Mouse (Mus musculus): ENCODE data around the gene Atg9b. TPM values are rescaled to one million over a fixed set of nuclear protein-coding genes. Genes with fewer than 3 reads are reported as not detected.

The Atg9b gene
- polyA plus RNA-seq, 1 experiment from 2014 or later, result 0.75 TPM

DNA sequence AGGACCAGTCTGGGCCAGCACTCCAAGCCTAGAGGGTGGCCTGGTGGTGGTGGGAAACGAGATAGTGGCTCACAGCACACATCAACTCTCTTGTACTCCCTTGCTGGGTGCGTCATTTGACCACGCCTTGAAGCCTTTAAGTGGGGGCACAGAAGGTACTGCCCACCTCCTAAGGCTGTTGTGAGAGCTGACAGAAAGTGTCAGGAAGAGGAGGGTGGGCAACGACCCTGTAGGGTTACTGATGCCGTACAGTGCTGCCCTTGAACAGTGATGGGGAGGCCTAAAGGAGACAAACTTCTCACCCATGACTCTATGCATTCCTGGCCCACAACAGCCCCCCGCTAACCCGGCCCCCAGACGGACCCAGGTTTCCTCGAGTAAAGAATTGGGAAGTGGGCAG lies 25.5 kb downstream of the Atg9b start:
- DNase-seq (ENCODE audit: low spot score) (no peak), ATAC-seq (replicated peaks; ENCODE audit: low FRiP score) (no peak)
- H3K9me3 ChIP-seq (ENCODE audit: control insufficient read depth, low read length), result no peaks in the 10 kb centered on the region
- peaks cover 4% of the 10 kb centered on the region for H3K4me1 ChIP-seq (replicated peaks; ENCODE audit: control insufficient read depth, insufficient read depth, low read length)
- H3K27ac ChIP-seq (ENCODE audit: low read depth, low read length), result no peak overlapping the region
- no peak overlapping the region for H3K4me3 ChIP-seq (ENCODE audit: low read depth, low read length)
- H3K9ac ChIP-seq (ENCODE audit: low read depth, low read length), result no peak overlapping the region
- peaks cover 22% of the 10 kb centered on the region for H3K27me3 ChIP-seq (replicated peaks; ENCODE audit: control insufficient read depth, insufficient read depth, low read length)
- H3K36me3 ChIP-seq (ENCODE audit: control insufficient read depth, insufficient read depth, low read length), result no peaks in the 10 kb centered on the region
- 64% methylated on average over 9 of the region's 9 CpGs for WGBS
- no peak overlapping the region; the same call in 1 of the 2 replicates for H3K4me2 ChIP-seq

DNA sequence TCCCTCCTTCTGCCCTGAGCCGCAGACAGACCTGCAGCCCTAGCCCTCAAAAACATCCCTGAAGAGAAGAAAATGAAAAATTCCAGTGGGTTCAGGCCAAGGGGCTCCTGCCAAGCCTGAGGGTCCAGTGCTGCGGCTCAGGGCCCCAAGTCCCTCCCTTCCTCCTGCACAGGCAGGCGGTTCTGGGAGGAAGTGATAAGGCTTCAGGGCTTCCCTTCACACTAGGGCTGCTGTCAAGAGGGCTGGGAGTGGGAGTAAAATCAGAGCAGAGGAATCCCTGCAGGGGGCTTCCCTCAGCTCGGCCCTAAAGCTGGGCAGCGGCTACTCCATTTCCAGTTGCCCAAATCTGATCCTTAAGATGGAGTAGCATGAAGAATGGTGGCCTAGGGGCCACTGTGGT lies 26.4 kb downstream of the Atg9b start:
- Histone ChIP-seq H3K4me1 (replicated peaks; ENCODE audit: control insufficient read depth, insufficient read depth, low read length) (peaks cover 4% of the 10 kb centered on the region), H3K27me3 (replicated peaks; ENCODE audit: control insufficient read depth, insufficient read depth, low read length) (peaks cover 22% of the 10 kb centered on the region), H3K36me3 (ENCODE audit: control insufficient read depth, insufficient read depth, low read length) (no peaks in the 10 kb centered on the region), H3K9me3 (ENCODE audit: control insufficient read depth, low read length) (no peaks in the 10 kb centered on the region), H3K9ac (ENCODE audit: low read depth, low read length) (no peak overlapping the region), H3K4me3 (ENCODE audit: low read depth, low read length) (peak overlapping the region; percentile 15), H3K4me2 (peak overlapping the region; percentile 37), H3K27ac (ENCODE audit: low read depth, low read length) (no peak overlapping the region)
- 8% methylated on average over 5 of the region's 5 CpGs for WGBS
- no peak for DNase-seq (ENCODE audit: low spot score)
- peak; percentile 29; the same call in 1 of the 2 replicates for ATAC-seq (replicated peaks; ENCODE audit: low FRiP score)

DNA sequence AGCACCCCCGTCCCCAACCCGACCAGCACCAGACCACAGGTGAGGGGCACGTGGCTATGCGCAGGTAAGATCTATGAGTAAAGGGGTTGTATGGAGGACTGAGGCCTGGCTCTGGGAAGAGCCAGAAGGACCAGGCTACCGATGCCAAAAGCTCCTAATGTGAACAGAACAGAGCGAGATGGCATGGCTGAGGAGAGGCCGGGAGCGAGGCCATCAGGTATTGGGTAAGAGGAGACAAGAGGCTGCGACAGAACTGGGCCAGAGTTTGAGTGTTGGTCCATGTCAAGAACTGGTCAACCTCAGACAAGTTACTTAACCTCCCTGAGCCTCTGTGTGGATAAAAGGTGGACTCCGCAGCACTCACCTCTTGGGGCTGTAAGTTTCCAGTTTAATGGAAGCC lies 27.0 kb downstream of the Atg9b start:
- Histone ChIP-seq H3K4me1 (replicated peaks; ENCODE audit: control insufficient read depth, insufficient read depth, low read length) (peaks cover 4% of the 10 kb centered on the region), H3K9ac (ENCODE audit: low read depth, low read length) (no peak overlapping the region), H3K27ac (ENCODE audit: low read depth, low read length) (no peak overlapping the region), H3K36me3 (ENCODE audit: control insufficient read depth, insufficient read depth, low read length) (no peaks in the 10 kb centered on the region), H3K9me3 (ENCODE audit: control insufficient read depth, low read length) (no peaks in the 10 kb centered on the region), H3K4me3 (ENCODE audit: low read depth, low read length) (peak overlapping the region; percentile 22), H3K4me2 (peak overlapping the region; percentile 37), H3K27me3 (replicated peaks; ENCODE audit: control insufficient read depth, insufficient read depth, low read length) (peaks cover 22% of the 10 kb centered on the region)
- WGBS, result 65% methylated on average over 10 of the region's 10 CpGs
- ATAC-seq (replicated peaks; ENCODE audit: low FRiP score) (no peak), DNase-seq (ENCODE audit: low spot score) (no peak)

DNA sequence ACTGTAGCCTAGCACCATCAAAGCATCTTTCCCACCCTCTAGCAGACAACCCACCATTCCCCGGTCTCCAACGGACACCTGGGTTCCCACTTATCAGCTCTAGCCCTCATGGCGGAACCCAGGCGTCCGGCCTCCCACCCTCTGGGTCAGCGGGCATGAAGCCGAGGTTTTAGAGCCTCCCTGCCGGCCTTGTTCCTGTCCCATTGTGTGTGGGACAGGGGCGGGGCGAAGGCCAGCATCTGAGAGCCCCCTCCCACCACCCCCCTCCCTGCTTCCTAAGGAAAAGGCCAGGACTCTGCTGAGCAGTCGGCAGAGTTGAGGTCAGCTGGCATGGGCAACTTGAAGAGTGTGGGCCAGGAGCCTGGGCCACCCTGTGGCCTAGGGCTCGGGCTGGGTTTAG lies 27.4 kb downstream of the Atg9b start, which contains the start of gene Nos3:
Nos3 (plus strand) TSS at position 303 of the 400 bp plus-strand sequence.
- H3K36me3 ChIP-seq (ENCODE audit: control insufficient read depth, insufficient read depth, low read length), result no peaks in the 10 kb centered on the region
- ATAC-seq (replicated peaks; ENCODE audit: low FRiP score) (no peak; the same call in 1 of the 2 replicates), DNase-seq (ENCODE audit: low spot score) (no peak)
- no peak within 1 kb of the TSS for H3K27ac ChIP-seq (ENCODE audit: low read depth, low read length)
- WGBS, result 43% methylated on average over 12 of the region's 12 CpGs
- H3K9me3 ChIP-seq (ENCODE audit: control insufficient read depth, low read length), result no peaks in the 10 kb centered on the region
- H3K4me2 ChIP-seq, result peak within 1 kb of the TSS; percentile 37
- peaks cover 4% of the 10 kb centered on the region for H3K4me1 ChIP-seq (replicated peaks; ENCODE audit: control insufficient read depth, insufficient read depth, low read length)
- H3K4me3 ChIP-seq (ENCODE audit: low read depth, low read length), result peak within 1 kb of the TSS; percentile 22
- no peak within 1 kb of the TSS for H3K9ac ChIP-seq (ENCODE audit: low read depth, low read length)
- peaks cover 22% of the 10 kb centered on the region for H3K27me3 ChIP-seq (replicated peaks; ENCODE audit: control insufficient read depth, insufficient read depth, low read length)

DNA sequence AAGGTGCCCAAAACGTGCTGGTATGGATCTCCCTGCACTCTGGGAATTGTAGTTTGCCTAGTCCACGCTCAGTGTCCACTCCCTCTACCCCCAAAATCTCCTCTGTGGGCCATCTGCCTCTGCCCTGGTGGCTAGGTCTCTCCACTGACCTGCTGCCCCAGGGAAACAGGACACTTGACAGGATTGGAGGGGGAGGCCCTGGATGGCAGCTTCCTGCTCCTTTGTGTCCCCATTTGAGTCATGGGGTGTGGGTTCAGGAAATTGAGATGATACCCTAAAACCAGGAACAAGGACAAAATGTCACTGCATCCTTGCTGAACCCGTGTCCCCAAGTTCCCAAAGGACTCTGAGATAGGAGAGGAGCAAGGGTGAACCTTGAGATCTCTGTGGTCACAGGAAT lies 27.9 kb downstream of the Atg9b start:
- Histone ChIP-seq H3K36me3 (ENCODE audit: control insufficient read depth, insufficient read depth, low read length) (no peaks in the 10 kb centered on the region), H3K27ac (ENCODE audit: low read depth, low read length) (no peak overlapping the region), H3K4me2 (no peak overlapping the region), H3K4me3 (ENCODE audit: low read depth, low read length) (no peak overlapping the region), H3K27me3 (replicated peaks; ENCODE audit: control insufficient read depth, insufficient read depth, low read length) (peaks cover 22% of the 10 kb centered on the region), H3K9ac (ENCODE audit: low read depth, low read length) (no peak overlapping the region), H3K9me3 (ENCODE audit: control insufficient read depth, low read length) (no peaks in the 10 kb centered on the region), H3K4me1 (replicated peaks; ENCODE audit: control insufficient read depth, insufficient read depth, low read length) (peaks cover 4% of the 10 kb centered on the region)
- DNase-seq (ENCODE audit: low spot score) (no peak), ATAC-seq (replicated peaks; ENCODE audit: low FRiP score) (no peak)
- 52% methylated on average over 3 of the region's 3 CpGs for WGBS

DNA sequence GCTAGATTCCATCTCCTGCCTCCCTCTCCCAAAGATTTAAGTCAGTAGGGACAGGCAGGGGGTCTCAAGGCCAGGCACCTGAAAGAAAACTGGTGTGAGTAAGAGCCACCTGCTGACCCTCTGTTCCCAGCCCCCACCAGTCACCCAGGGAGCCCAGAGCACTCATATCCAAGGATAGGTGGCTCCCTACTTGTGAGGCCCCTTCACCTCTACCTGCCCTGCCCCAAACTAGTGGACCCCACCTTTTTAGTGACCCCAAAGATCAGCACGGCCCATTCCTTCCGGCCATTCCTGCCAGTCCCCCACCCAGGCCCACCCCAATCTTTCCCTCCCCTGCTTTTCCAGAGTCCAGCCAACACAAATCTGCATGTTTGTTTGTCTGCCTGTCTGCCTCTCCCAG lies 28.5 kb downstream of the Atg9b start:
- no peak overlapping the region for H3K4me3 ChIP-seq (ENCODE audit: low read depth, low read length)

DNA sequence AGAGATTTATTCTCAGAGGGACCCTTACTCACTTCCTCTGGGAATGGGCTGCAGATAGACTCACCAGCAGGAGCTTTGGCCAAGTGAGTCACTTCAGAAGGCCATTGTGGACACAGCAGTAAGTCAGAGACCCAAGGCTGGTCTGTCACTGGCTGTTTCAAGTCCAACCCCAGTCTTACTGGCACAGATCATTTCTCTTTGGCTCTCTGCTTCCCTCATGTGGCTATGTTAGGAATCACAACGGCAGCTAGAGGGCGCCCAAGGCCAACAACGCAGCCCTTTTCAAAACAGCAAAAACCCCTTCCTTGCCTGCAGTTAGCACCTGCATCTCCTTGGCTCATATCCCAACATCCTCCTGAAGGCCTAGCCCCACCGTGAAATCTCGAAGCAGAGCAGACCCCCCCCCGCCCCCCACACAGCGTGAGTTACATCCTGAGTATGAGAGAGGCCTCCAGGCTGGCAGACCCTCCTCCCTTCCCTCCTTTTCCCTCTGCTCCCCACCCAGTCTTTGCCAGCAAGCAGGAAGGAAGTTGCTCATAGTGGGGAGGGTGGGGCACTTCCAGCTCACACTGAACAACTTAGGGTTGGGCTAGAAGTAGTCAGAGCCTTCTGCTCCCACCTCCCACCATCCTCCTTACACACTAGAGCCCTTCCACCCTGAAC lies 31.0 kb downstream of the Atg9b start:
- Histone ChIP-seq H3K4me2 (no peak overlapping the region), H3K27ac (ENCODE audit: low read depth, low read length) (no peak overlapping the region), H3K36me3 (ENCODE audit: control insufficient read depth, insufficient read depth, low read length) (no peaks in the 10 kb centered on the region), H3K4me3 (ENCODE audit: low read depth, low read length) (no peak overlapping the region), H3K27me3 (replicated peaks; ENCODE audit: control insufficient read depth, insufficient read depth, low read length) (peaks cover 21% of the 10 kb centered on the region), H3K9ac (ENCODE audit: low read depth, low read length) (no peak overlapping the region), H3K9me3 (ENCODE audit: control insufficient read depth, low read length) (no peaks in the 10 kb centered on the region), H3K4me1 (replicated peaks; ENCODE audit: control insufficient read depth, insufficient read depth, low read length) (peaks cover 4% of the 10 kb centered on the region)
- ATAC-seq (replicated peaks; ENCODE audit: low FRiP score) (0 out of 2 replicates have a peak, but pooled peaks have one; percentile 42), DNase-seq (ENCODE audit: low spot score) (peak; percentile 72)
- WGBS, result under 1% methylated on average over 7 of the region's 7 CpGs

More for the DNA sequence above, 28.5 kb downstream of the Atg9b start:
- Histone ChIP-seq H3K27ac (ENCODE audit: low read depth, low read length) (no peak overlapping the region), H3K4me1 (replicated peaks; ENCODE audit: control insufficient read depth, insufficient read depth, low read length) (peaks cover 4% of the 10 kb centered on the region), H3K4me2 (no peak overlapping the region), H3K27me3 (replicated peaks; ENCODE audit: control insufficient read depth, insufficient read depth, low read length) (peaks cover 25% of the 10 kb centered on the region), H3K36me3 (ENCODE audit: control insufficient read depth, insufficient read depth, low read length) (no peaks in the 10 kb centered on the region), H3K9me3 (ENCODE audit: control insufficient read depth, low read length) (no peaks in the 10 kb centered on the region), H3K9ac (ENCODE audit: low read depth, low read length) (no peak overlapping the region)
- ATAC-seq (replicated peaks; ENCODE audit: low FRiP score), result no peak
- DNase-seq (ENCODE audit: low spot score), result no peak
- 41% methylated on average over 2 of the region's 2 CpGs for WGBS

DNA sequence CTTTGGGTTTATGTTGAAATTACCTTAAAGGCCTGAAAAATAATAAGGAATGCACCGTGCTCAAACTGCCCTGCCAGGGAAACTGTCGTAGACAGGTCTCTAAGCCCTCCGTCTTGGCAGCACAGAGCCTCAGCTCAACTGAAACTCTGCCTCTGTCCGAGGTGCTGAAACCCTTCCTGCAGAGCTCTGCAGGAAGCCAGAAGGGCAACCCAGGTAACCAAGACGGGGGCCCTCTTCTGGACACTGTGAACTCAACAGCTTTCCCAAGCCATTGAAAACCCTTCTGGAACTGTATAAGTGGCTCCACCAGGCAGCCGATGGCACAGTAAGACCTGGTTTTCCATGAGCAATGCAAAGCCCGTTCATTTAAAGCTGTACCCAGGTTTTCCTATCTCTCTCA lies 34.5 kb downstream of the Atg9b start:
- Histone ChIP-seq H3K4me1 (replicated peaks; ENCODE audit: control insufficient read depth, insufficient read depth, low read length) (0 out of 2 replicates have a peak, but pooled peaks cover 4% of the 10 kb centered on the region), H3K4me3 (ENCODE audit: low read depth, low read length) (no peak overlapping the region), H3K36me3 (ENCODE audit: control insufficient read depth, insufficient read depth, low read length) (no peaks in the 10 kb centered on the region), H3K9me3 (ENCODE audit: control insufficient read depth, low read length) (no peaks in the 10 kb centered on the region), H3K27ac (ENCODE audit: low read depth, low read length) (no peak overlapping the region), H3K9ac (ENCODE audit: low read depth, low read length) (no peak overlapping the region), H3K4me2 (no peak overlapping the region), H3K27me3 (replicated peaks; ENCODE audit: control insufficient read depth, insufficient read depth, low read length) (peaks cover 31% of the 10 kb centered on the region)
- DNase-seq (ENCODE audit: low spot score), result peak; percentile 81
- 6% methylated on average over 7 of the region's 7 CpGs for WGBS
- ATAC-seq (replicated peaks; ENCODE audit: low FRiP score), result peak; percentile 46; the same call in 1 of the 2 replicates

DNA sequence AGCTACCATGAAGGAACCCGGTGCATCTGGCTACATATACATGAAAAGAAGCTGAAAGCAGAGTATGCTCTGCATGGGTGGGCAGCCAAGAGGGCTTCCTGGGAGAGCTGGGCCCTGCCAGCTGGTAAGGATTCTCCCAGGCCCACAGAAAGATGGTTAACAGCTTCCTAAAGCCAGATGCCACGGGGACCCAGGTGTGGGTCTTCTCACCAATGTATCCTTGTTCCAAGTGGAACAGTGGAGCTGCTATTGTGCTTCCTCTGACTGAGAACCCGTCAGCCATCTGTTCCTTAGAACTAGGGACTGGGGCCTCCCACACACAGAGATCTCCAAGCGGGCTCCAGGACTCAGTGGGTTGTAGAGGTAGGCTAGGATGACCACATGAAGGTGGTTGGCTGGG lies 35.2 kb downstream of the Atg9b start:
- Histone ChIP-seq H3K27ac (ENCODE audit: low read depth, low read length) (no peak overlapping the region), H3K4me2 (no peak overlapping the region), H3K4me3 (ENCODE audit: low read depth, low read length) (no peak overlapping the region), H3K36me3 (ENCODE audit: control insufficient read depth, insufficient read depth, low read length) (no peaks in the 10 kb centered on the region), H3K27me3 (replicated peaks; ENCODE audit: control insufficient read depth, insufficient read depth, low read length) (peaks cover 35% of the 10 kb centered on the region), H3K4me1 (replicated peaks; ENCODE audit: control insufficient read depth, insufficient read depth, low read length) (peaks cover 9% of the 10 kb centered on the region), H3K9ac (ENCODE audit: low read depth, low read length) (no peak overlapping the region), H3K9me3 (ENCODE audit: control insufficient read depth, low read length) (no peaks in the 10 kb centered on the region)
- 45% methylated on average over 4 of the region's 4 CpGs for WGBS
- no peak for DNase-seq (ENCODE audit: low spot score)
- ATAC-seq (replicated peaks; ENCODE audit: low FRiP score), result no peak
